Mouse (Mus musculus) E14TG2a.4 (cell line): ENCODE measurements around the gene Dchs1.

Experiments
- CTCF ChIP-seq: conservative IDR thresholded peaks from 2 replicates; pipeline ENCODE4 v1.5.1; 2014; ENCODE audit warnings: low read length
- NANOG ChIP-seq: IDR thresholded peaks from 2 replicates; pipeline ENCODE4 v1.6.1; 2014; ENCODE audit warnings: borderline replicate concordance, low read length, mixed read lengths
- POU5F1 ChIP-seq: IDR thresholded peaks from 2 replicates; pipeline ENCODE4 v1.6.1; 2014; ENCODE audit warnings: low read length, borderline replicate concordance

- TF ChIP-seq CTCF (no peak), POU5F1 (no peak), NANOG (no peak)
Measured at GRCm38 (mm10) chr7:105721916-105722315, 65.5 kb downstream of the Dchs1 start.
